Mouse (Mus musculus) cortical plate, adult 2 months (tissue): ENCODE measurements around the gene Tinagl1. TPM values are rescaled to one million over a fixed set of nuclear protein-coding genes. Genes with fewer than 3 reads are reported as not detected.

ENCODE experiments used
- H3K27ac ChIP-seq: fragments of 200-500 bp; 2 replicates; pipeline ENCODE4 v1.5.1; 2012; ENCODE audit warnings: low read length, control low read depth, inconsistent platforms; ENCODE audit not compliant: insufficient read depth
- H3K4me1 ChIP-seq: fragments of 200-500 bp; 2 replicates; pipeline ENCODE4 v1.6.1; 2011; ENCODE audit warnings: low read length; ENCODE audit not compliant: control insufficient read depth, insufficient read depth
- H3K4me3 ChIP-seq: fragments of 200-500 bp; 2 replicates; pipeline ENCODE4 v1.5.1; 2011; ENCODE audit warnings: mild to moderate bottlenecking, low read length, control low read depth; ENCODE audit not compliant: insufficient read depth
- CTCF ChIP-seq: fragments of 200-500 bp; IDR thresholded peaks from 2 replicates; pipeline ENCODE4 v1.5.1; 2011; ENCODE audit warnings: mild to moderate bottlenecking, control low read depth, low read length; ENCODE audit not compliant: insufficient read depth; ENCODE audit errors: extremely low read depth
- POLR2A ChIP-seq: fragments of 200-500 bp; IDR thresholded peaks from 2 replicates; pipeline ENCODE4 v1.6.1; 2011; ENCODE audit warnings: mild to moderate bottlenecking, low read length, control low read depth; ENCODE audit not compliant: insufficient read depth; ENCODE audit errors: extremely low read depth
- polyA plus RNA-seq: library from polyadenylated mRNA; depleted of rRNA; stranded (reverse); fragments of >200 nt; gene quantifications from 2 replicates; pipeline ENCODE4 v1.2.3, GENCODE M21; 2012; rRNA removed

Gene Tinagl1
- 14.1 and 14.5 TPM in 2 replicates for polyA plus RNA-seq

DNA sequence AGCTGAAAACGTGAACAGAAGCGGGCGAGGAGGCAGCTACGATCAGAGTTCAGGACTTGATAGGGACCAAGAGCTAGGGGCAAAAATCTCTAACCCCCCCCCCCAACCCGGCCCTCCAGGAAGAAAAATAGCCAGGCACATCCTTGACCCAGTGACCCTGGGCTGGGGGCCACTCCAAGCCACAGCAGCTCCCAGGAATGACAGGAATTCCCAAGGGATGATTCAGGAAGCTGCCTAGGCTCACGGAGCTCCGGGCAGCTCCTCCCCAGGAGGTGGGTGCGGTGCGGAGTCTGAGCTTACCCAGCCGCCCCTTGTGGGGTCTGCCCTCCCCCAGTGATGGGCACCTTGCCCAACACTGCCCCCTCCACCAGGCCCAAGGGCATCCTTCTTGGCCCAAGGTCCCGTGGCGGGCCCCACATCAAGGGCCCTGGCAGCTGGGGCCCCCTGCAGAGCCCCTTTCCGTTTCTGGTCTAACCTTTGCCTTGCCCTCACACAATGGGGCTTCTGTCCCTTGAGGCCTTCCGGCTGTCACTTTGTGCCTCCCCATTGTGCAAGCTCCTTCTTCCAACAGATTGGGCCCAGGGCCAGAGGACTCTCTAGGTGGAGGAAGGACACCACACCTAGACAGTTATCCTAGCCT lies at the start of gene Tinagl1:
TSS of gene Tinagl1 (minus strand) at position 51 of the 640 bp plus-strand sequence.
- no peak within 1 kb of the TSS for H3K27ac ChIP-seq
- peak within 1 kb of the TSS; percentile 18; the same call in 1 of the 2 replicates for H3K4me3 ChIP-seq
- TF ChIP-seq CTCF = no peak
- no peak for TF ChIP-seq POLR2A
- no peaks in the 10 kb centered on the region for H3K4me1 ChIP-seq

DNA sequence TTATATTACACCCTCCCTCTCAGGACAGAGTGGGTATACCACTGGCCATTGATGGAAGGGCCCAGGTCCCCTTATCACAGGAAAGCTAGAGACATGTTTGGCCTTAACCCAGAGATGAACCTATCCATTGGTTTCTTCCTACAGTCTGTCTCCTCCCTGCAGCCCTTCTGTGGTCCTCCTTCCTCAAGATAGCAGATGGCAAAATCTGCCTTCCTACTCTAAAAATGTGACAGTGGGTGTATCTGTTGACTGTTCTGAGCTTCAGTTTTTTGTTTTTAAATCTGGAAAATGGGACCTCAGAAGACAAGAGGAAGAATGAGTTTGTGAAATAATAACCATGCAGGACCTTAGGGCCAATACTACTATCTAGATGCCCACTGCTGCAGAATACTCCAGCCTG lies 49.1 kb upstream of the Tinagl1 start:
- TF ChIP-seq CTCF = no peak
- TF ChIP-seq POLR2A = no peak
- no peak overlapping the region for H3K27ac ChIP-seq
- peaks cover 1% of the 10 kb centered on the region; the same call in 1 of the 2 replicates for H3K4me1 ChIP-seq
- H3K4me3 ChIP-seq = no peak overlapping the region

DNA sequence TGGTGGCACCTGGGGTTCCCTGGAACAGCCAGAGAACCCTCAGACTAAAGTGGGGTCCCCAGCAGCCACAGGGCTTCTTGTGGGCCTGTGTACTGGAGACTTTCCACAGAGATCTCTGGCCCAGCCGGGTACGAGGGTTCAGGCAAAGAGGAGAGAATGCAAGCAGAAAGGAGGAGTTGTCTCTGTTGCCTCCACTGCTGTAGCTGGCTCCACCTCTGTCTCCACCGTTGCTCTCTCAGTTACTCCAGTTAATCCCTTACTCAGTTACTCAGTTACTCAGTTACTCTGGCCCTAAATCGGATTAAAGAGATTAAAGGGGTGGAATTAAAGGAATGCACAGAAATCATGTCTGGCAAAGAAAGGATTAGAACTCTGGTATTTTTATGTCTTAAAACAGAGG lies 47.3 kb upstream of the Tinagl1 start, which contains the start of gene Gm853:
TSS of gene Gm853 (minus strand) at position 223 of the 400 bp plus-strand sequence.
- Histone ChIP-seq H3K27ac (no peak within 1 kb of the TSS), H3K4me1 (peaks cover 1% of the 10 kb centered on the region; the same call in 1 of the 2 replicates), H3K4me3 (no peak within 1 kb of the TSS)
- no peak for TF ChIP-seq CTCF

DNA sequence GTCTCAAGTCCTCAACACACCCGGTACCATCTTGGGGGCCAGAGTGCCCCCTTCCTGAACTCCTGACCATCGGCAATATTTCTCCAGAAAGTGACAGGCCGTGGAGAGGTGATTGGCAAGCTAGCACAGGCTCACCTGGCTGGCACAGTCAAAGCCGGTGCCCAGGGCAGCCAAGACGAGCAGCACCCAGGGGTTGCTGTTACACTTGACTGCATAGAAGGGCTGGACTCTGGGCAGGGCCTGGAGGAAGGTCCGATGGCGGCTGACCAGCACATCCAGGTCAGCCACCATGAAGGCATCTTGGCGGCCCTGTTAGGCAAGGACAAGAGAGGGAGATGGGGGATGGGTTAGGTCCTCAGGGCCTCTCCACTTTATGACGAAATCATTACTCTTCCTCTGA lies 45.3 kb upstream of the Tinagl1 start:
- Histone ChIP-seq H3K4me1 (peaks cover 1% of the 10 kb centered on the region; the same call in 1 of the 2 replicates), H3K27ac (no peak overlapping the region), H3K4me3 (no peak overlapping the region)
- TF ChIP-seq CTCF (no peak), POLR2A (no peak)

DNA sequence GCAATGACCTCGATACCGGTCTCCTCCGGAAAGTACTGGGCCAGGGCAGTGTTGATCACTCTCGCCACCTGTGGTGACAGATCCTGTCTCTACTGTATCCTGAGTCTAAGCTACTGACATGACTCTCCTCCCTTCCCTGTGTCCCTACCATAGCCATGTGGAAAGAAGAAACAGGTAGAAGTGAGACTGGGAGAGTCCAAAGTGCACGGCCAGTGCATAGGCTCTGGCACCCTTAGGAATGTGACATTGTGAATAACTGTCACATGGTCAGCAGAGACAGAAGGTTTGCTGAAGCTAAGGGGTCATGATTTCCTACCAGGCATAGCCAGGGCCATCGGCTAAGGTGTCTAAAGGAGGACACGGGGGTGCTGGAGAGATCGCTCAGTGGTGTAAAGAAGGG lies 40.5 kb upstream of the Tinagl1 start:
- H3K4me3 ChIP-seq = no peak overlapping the region

DNA sequence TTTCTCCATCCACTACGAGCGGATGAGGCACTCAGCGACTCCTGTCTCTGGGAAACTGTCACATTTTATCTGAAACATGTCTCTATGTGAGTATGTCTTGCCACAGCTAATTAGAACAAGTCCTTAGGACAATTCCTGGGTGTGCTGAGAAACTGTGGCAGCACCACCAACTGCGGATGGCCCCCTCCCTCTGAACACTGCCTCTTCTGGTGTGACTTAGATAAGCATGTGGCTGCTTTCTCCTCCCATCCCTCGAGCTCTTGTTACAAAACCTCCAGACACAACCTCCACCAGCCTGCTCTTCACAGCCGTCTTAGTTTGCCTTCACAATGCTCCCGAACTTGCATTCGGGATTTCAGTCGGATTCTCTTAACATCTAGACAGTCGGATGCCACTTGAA lies 38.9 kb upstream of the Tinagl1 start:
- no peaks in the 10 kb centered on the region for H3K4me1 ChIP-seq
- no peak overlapping the region for H3K4me3 ChIP-seq
- H3K27ac ChIP-seq = no peak overlapping the region
- TF ChIP-seq CTCF (no peak), POLR2A (no peak)

More for the DNA sequence above, 40.5 kb upstream of the Tinagl1 start:
- TF ChIP-seq CTCF = no peak
- no peak for TF ChIP-seq POLR2A
- H3K4me1 ChIP-seq = no peaks in the 10 kb centered on the region
- H3K27ac ChIP-seq = no peak overlapping the region

GRCm38 (mm10) chr4:130213197-130213596 lies 38.3 kb upstream of the Tinagl1 start:
- no peak for TF ChIP-seq CTCF
- no peak for TF ChIP-seq POLR2A

DNA sequence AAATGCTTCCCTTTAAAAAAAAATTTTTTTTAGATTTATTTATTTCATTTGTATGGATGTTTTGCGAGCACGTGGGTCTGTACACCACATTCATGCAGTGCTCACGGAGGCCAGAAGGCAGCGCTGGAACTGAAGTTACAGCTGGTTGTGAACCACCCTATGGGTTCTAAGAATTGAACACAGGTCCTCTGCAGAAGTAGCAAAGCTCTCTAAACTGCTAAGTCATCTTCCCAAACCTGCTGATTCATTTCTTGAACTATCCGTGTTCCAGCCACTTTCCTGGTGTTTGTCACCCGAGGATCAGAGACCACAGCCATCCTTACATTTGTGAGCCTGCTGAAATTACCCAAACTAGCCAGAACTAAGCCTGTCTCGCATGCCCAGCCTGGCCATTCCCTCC lies 37.5 kb upstream of the Tinagl1 start:
- no peak overlapping the region for H3K27ac ChIP-seq
- H3K4me3 ChIP-seq = no peak overlapping the region
- no peak for TF ChIP-seq CTCF
- no peak for TF ChIP-seq POLR2A
- H3K4me1 ChIP-seq = no peaks in the 10 kb centered on the region

More at GRCm38 (mm10) chr4:130213197-130213596, 38.3 kb upstream of the Tinagl1 start:
- Histone ChIP-seq H3K4me3 (no peak overlapping the region), H3K4me1 (no peaks in the 10 kb centered on the region), H3K27ac (no peak overlapping the region)

GRCm38 (mm10) chr4:130211870-130212269 lies 36.9 kb upstream of the Tinagl1 start:
- no peak overlapping the region for H3K27ac ChIP-seq
- TF ChIP-seq POLR2A = no peak
- no peak for TF ChIP-seq CTCF
- no peaks in the 10 kb centered on the region for H3K4me1 ChIP-seq
- no peak overlapping the region for H3K4me3 ChIP-seq

GRCm38 (mm10) chr4:130198694-130199670 lies 24.1 kb upstream of the Tinagl1 start:
- Histone ChIP-seq H3K4me3 (peak overlapping the region; percentile 32), H3K27ac (no peak overlapping the region), H3K4me1 (no peaks in the 10 kb centered on the region)
- 0 out of 2 replicates have a peak, but pooled peaks have one; percentile 21 for TF ChIP-seq POLR2A
- TF ChIP-seq CTCF = peak; percentile 98
